Mouse (Mus musculus): ENCODE results near the gene Rbpj. TPM values are rescaled to one million over a fixed set of nuclear protein-coding genes. Genes with fewer than 3 reads are reported as not detected.

The Rbpj gene
- polyA plus RNA-seq, 1 experiment from 2014 or later: 36.4 TPM

- no peaks in the 10 kb centered on the region for H3K27me3 ChIP-seq
- no peaks in the 10 kb centered on the region for H3K9me3 ChIP-seq (replicated peaks)
- no peak overlapping the region for H3K9ac ChIP-seq
- no peaks in the 10 kb centered on the region for H3K36me3 ChIP-seq
- no peak for ATAC-seq (ENCODE audit: insufficient number of reproducible peaks, low FRiP score, low TSS enrichment, low read depth)
- no peak overlapping the region for H3K27ac ChIP-seq (replicated peaks)
- H3K4me1 ChIP-seq: peaks cover 27% of the 10 kb centered on the region
- H3K4me3 ChIP-seq (replicated peaks): no peak overlapping the region
- H3K4me2 ChIP-seq (replicated peaks): 0 out of 2 replicates have a peak overlapping the region, but pooled peaks have one; percentile 12
- WGBS: 75% methylated on average over 5 of the region's 5 CpGs
Observed at GRCm38 (mm10) chr5:53593080-53593688, 127.2 kb downstream of the Rbpj start.

GRCm38 (mm10) chr5:53594274-53594673 lies 128.3 kb downstream of the Rbpj start:
- ATAC-seq (ENCODE audit: insufficient number of reproducible peaks, low FRiP score, low TSS enrichment, low read depth): no peak
- no peak overlapping the region for H3K4me2 ChIP-seq (replicated peaks)
- no peak overlapping the region for H3K4me3 ChIP-seq (replicated peaks)

GRCm38 (mm10) chr5:53598510-53598909 lies 132.6 kb downstream of the Rbpj start:
- H3K9ac ChIP-seq: no peak overlapping the region
- H3K4me1 ChIP-seq: 0 out of 2 replicates have a peak, but pooled peaks cover 11% of the 10 kb centered on the region
- no peaks in the 10 kb centered on the region for H3K9me3 ChIP-seq (replicated peaks)
- ATAC-seq (ENCODE audit: insufficient number of reproducible peaks, low FRiP score, low TSS enrichment, low read depth): no peak
- H3K27ac ChIP-seq (replicated peaks): no peak overlapping the region
- no peak overlapping the region for H3K4me2 ChIP-seq (replicated peaks)
- H3K36me3 ChIP-seq: no peaks in the 10 kb centered on the region
- no peaks in the 10 kb centered on the region for H3K27me3 ChIP-seq
- no peak overlapping the region for H3K4me3 ChIP-seq (replicated peaks)

More at GRCm38 (mm10) chr5:53594274-53594673, 128.3 kb downstream of the Rbpj start:
- Histone ChIP-seq H3K9ac (no peak overlapping the region), H3K36me3 (no peaks in the 10 kb centered on the region), H3K4me1 (peaks cover 21% of the 10 kb centered on the region), H3K9me3 (replicated peaks) (no peaks in the 10 kb centered on the region), H3K27ac (replicated peaks) (no peak overlapping the region), H3K27me3 (no peaks in the 10 kb centered on the region)
- 31% methylated on average over 4 of the region's 4 CpGs for WGBS

- Histone ChIP-seq H3K4me3 (replicated peaks) (no peak overlapping the region), H3K27me3 (no peaks in the 10 kb centered on the region), H3K27ac (replicated peaks) (no peak overlapping the region), H3K4me2 (replicated peaks) (no peak overlapping the region), H3K36me3 (no peaks in the 10 kb centered on the region), H3K9ac (no peak overlapping the region), H3K9me3 (replicated peaks) (no peaks in the 10 kb centered on the region), H3K4me1 (0 out of 2 replicates have a peak, but pooled peaks cover 9% of the 10 kb centered on the region)
- ATAC-seq (ENCODE audit: insufficient number of reproducible peaks, low FRiP score, low TSS enrichment, low read depth): no peak
- WGBS: 86% methylated on average over 1 of the region's 1 CpGs
Observed at GRCm38 (mm10) chr5:53599116-53599515, 133.2 kb downstream of the Rbpj start.

- Histone ChIP-seq H3K36me3 (no peaks in the 10 kb centered on the region), H3K4me3 (replicated peaks) (no peak overlapping the region), H3K27ac (replicated peaks) (no peak overlapping the region), H3K4me1 (0 out of 2 replicates have a peak, but pooled peaks cover 3% of the 10 kb centered on the region), H3K9ac (no peak overlapping the region), H3K4me2 (replicated peaks) (no peak overlapping the region), H3K9me3 (replicated peaks) (no peaks in the 10 kb centered on the region), H3K27me3 (no peaks in the 10 kb centered on the region)
- no peak for ATAC-seq (ENCODE audit: insufficient number of reproducible peaks, low FRiP score, low TSS enrichment, low read depth)
- WGBS: 86% methylated on average over 8 of the region's 8 CpGs
Observed at GRCm38 (mm10) chr5:53602194-53602593, 136.2 kb downstream of the Rbpj start.

- no peak for ATAC-seq (ENCODE audit: insufficient number of reproducible peaks, low FRiP score, low TSS enrichment, low read depth)
- no peak overlapping the region for H3K4me3 ChIP-seq (replicated peaks)
- no peak overlapping the region for H3K4me2 ChIP-seq (replicated peaks)
- 80% methylated on average over 4 of the region's 4 CpGs for WGBS
- H3K4me1 ChIP-seq: 0 out of 2 replicates have a peak, but pooled peaks cover 3% of the 10 kb centered on the region
- no peaks in the 10 kb centered on the region for H3K9me3 ChIP-seq (replicated peaks)
- no peaks in the 10 kb centered on the region for H3K36me3 ChIP-seq
- H3K27ac ChIP-seq (replicated peaks): no peak overlapping the region
- no peaks in the 10 kb centered on the region for H3K27me3 ChIP-seq
- H3K9ac ChIP-seq: no peak overlapping the region
Observed at GRCm38 (mm10) chr5:53605450-53605849, 139.5 kb downstream of the Rbpj start.

- no peak overlapping the region for H3K4me2 ChIP-seq (replicated peaks)
- no peak for ATAC-seq (ENCODE audit: insufficient number of reproducible peaks, low FRiP score, low TSS enrichment, low read depth)
- H3K4me3 ChIP-seq (replicated peaks): no peak overlapping the region
- H3K27me3 ChIP-seq: no peaks in the 10 kb centered on the region
- no peak overlapping the region for H3K9ac ChIP-seq
- H3K27ac ChIP-seq (replicated peaks): no peak overlapping the region
- H3K36me3 ChIP-seq: no peaks in the 10 kb centered on the region
- H3K9me3 ChIP-seq (replicated peaks): no peaks in the 10 kb centered on the region
- H3K4me1 ChIP-seq: no peaks in the 10 kb centered on the region
- WGBS: 68% methylated on average over 9 of the region's 9 CpGs
Observed at GRCm38 (mm10) chr5:53607230-53607996, 141.5 kb downstream of the Rbpj start.

GRCm38 (mm10) chr5:53618844-53619243 lies 152.9 kb downstream of the Rbpj start:
- no peak overlapping the region for H3K27ac ChIP-seq (replicated peaks)
- no peak overlapping the region for H3K4me2 ChIP-seq (replicated peaks)
- H3K4me1 ChIP-seq: peaks cover 16% of the 10 kb centered on the region
- H3K9ac ChIP-seq: no peak overlapping the region
- no peak for ATAC-seq (ENCODE audit: insufficient number of reproducible peaks, low FRiP score, low TSS enrichment, low read depth)
- H3K27me3 ChIP-seq: no peaks in the 10 kb centered on the region
- H3K36me3 ChIP-seq: no peaks in the 10 kb centered on the region
- no peak overlapping the region for H3K4me3 ChIP-seq (replicated peaks)
- WGBS: 65% methylated on average over 1 of the region's 1 CpGs
- no peaks in the 10 kb centered on the region for H3K9me3 ChIP-seq (replicated peaks)

GRCm38 (mm10) chr5:53632026-53632425 lies 166.1 kb downstream of the Rbpj start:
- Histone ChIP-seq H3K36me3 (no peaks in the 10 kb centered on the region; the same call in 1 of the 2 replicates), H3K4me3 (replicated peaks) (no peak overlapping the region), H3K4me1 (no peaks in the 10 kb centered on the region), H3K4me2 (replicated peaks) (no peak overlapping the region), H3K27me3 (no peaks in the 10 kb centered on the region), H3K9ac (no peak overlapping the region), H3K27ac (replicated peaks) (no peak overlapping the region), H3K9me3 (replicated peaks) (no peaks in the 10 kb centered on the region)
- ATAC-seq (ENCODE audit: insufficient number of reproducible peaks, low FRiP score, low TSS enrichment, low read depth): no peak
- 69% methylated on average over 3 of the region's 3 CpGs for WGBS

- H3K27ac ChIP-seq (replicated peaks): no peak overlapping the region
- H3K27me3 ChIP-seq: no peaks in the 10 kb centered on the region
- no peaks in the 10 kb centered on the region for H3K9me3 ChIP-seq (replicated peaks)
- ATAC-seq (ENCODE audit: insufficient number of reproducible peaks, low FRiP score, low TSS enrichment, low read depth): no peak
- WGBS: 60% methylated on average over 3 of the region's 3 CpGs
- H3K4me1 ChIP-seq: no peaks in the 10 kb centered on the region
- H3K36me3 ChIP-seq: no peaks in the 10 kb centered on the region
- no peak overlapping the region for H3K4me3 ChIP-seq (replicated peaks)
- H3K9ac ChIP-seq: no peak overlapping the region
- no peak overlapping the region for H3K4me2 ChIP-seq (replicated peaks)
Observed at GRCm38 (mm10) chr5:53636795-53637194, 170.8 kb downstream of the Rbpj start.

- no peaks in the 10 kb centered on the region for H3K9me3 ChIP-seq (replicated peaks)
- no peak overlapping the region for H3K27ac ChIP-seq (replicated peaks)
- no peak overlapping the region for H3K4me3 ChIP-seq (replicated peaks)
- H3K4me1 ChIP-seq: no peaks in the 10 kb centered on the region
- no peak overlapping the region for H3K9ac ChIP-seq
- peaks cover 3% of the 10 kb centered on the region for H3K36me3 ChIP-seq
- no peaks in the 10 kb centered on the region for H3K27me3 ChIP-seq
- no peak overlapping the region for H3K4me2 ChIP-seq (replicated peaks)
- no peak for ATAC-seq (ENCODE audit: insufficient number of reproducible peaks, low FRiP score, low TSS enrichment, low read depth)
- WGBS: 82% methylated on average over 3 of the region's 3 CpGs
Observed at GRCm38 (mm10) chr5:53637206-53637605, 171.3 kb downstream of the Rbpj start.

Data from embryonic facial prominence, embryonic 15.5 days (tissue).